Mouse (Mus musculus) megakaryocyte progenitor cell, adult 5-6 weeks (primary cell): ENCODE data around the gene Znhit2. TPM values are rescaled to one million over a fixed set of nuclear protein-coding genes. Genes with fewer than 3 reads are reported as not detected.

Experiments
- ATAC-seq: replicated peaks from 2 replicates; pipeline ENCODE4 v1.8.0; 2016; ENCODE audit warnings: mild to moderate bottlenecking, moderate TSS enrichment, inconsistent platforms; ENCODE audit not compliant: poor library complexity
- total RNA-seq, 2 experiments: library from RNA; stranded (forward) in 1 of 2; stranded (reverse) in 1 of 2; fragments of 157-497, 149-512 nt in 1 of 2; fragments of 200-1000 nt in 1 of 2; gene quantifications; 2 replicates each; pipeline versions ENCODE4 v1.2.3 to v1.2.4; 2015 to 2017

Gene Znhit2
- 12.7 and 14.2 TPM in 2 replicates for total RNA-seq (2015)
- total RNA-seq (2017): 12.5 and 14.5 TPM in 2 replicates

- peak; percentile 68 for ATAC-seq
These were observed at the start of gene Znhit2 for GRCm38 (mm10) chr19:6061021-6061533. TSS of gene Znhit2 (plus strand) at chr19:6061192.

DNA sequence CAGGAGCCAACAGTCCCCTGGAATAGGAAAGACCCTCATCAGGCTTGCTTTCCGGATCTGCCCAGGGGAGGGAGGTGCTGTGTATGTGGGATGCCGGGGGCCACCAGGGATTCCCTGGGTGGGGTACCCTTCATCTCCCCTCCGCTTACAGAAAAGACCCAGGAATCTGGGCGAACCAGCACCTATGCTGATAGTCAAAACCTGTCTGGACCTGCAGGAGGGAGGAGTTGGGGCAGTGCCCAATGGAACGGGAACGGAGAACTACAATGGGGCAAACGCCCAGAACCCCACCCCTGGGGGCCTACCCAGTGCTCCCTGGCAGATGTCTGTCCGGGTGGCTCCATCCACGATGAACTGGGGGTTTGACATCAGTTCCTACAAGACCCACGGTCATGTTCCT lies 47.3 kb upstream of the Znhit2 start:
- no peak for ATAC-seq

GRCm38 (mm10) chr19:6014991-6015510 lies 45.9 kb upstream of the Znhit2 start:
- peak; percentile 79 for ATAC-seq

- ATAC-seq: peak; percentile 66
These were observed 45.3 kb upstream of the Znhit2 start, which contains the start of gene Capn1 for GRCm38 (mm10) chr19:6015511-6016315. TSS of gene Capn1 (minus strand) at chr19:6015897.

- no peak for ATAC-seq
These were observed 44.5 kb upstream of the Znhit2 start for GRCm38 (mm10) chr19:6016532-6016931.

DNA sequence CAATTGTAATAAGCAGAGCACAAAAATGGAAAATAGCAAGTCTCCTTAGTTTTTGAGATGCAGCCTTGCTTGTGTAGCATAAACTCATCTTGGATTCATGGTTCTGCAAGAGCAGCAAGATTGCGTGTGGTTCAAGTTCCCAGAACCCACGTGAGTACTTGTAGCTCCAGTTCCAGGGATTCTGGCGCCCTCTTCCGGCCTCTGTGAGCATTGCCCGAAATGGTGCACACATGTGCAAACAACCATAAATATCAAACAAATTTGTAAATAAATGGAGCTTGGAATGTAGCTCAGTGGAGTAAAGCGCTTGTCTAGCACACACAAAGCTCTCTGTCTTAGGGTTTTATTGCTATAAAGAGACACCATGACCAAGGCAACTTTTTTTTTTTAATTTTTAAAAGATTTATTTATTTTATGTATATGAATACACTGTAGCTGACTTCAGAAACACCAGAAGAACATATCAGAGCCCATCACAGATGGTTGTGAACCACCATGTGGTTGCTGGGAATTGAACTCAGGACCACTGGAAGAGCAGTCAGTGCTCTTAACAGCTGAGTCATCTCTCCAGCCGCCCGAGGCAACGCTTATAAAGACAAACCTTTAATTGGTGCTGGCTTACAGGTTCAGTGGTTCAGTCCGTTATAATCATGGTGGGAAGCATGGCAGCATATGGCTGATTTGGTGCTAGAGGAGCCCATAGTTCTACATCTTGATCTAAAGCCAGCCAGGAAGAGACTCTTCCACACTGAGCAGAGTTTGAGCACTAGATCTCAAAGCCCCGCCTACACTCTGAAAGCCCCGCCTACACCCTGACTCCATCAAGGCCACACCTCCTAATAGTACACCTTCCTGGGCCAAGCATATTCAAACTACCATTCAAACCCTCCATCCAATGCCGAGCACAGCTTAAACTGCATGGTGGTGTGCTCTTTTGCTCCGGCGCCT lies 42.6 kb upstream of the Znhit2 start:
- ATAC-seq: peak; percentile 59

DNA sequence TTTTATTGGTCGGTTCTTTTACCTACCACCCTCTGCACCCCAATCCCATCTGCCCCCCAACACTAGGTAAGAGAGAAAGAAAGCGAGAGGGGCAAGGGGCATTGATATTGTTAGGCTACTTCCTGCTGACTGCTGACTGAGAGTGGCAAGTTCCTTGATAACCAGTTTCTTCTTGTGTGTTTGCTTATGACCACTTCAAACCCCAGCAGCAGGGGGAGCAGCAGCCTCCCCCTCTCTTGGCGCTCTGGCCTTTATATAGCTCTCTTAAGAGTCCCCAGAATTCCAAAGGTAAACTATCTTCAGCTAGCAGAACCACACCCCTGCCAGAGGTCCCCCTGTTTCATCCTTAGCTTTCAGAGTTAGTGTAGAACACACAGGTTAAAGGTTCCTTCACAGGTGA lies 40.7 kb upstream of the Znhit2 start:
- ATAC-seq: no peak

- ATAC-seq: no peak
These were observed 37.9 kb upstream of the Znhit2 start for GRCm38 (mm10) chr19:6023059-6023458.

- no peak for ATAC-seq
These were observed 37.1 kb upstream of the Znhit2 start for GRCm38 (mm10) chr19:6023930-6024329.

DNA sequence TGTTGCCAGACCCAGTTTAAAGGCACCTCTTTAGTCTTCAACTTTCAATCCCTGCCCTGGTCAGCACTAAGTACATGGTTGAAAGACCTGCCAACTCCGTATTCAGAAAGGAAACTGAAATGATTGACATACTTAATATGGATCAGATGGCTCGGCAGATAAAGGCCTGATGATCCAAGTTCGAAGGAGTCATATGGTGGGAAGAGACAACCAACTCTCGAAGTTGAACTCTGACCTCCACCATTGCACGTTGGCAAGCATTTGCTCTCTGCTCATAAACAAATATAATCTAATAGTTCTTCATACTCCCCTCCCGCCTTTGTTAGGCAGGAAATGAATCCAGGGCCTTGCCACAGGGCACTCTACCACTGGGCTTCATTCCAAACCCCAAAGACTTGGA lies 32.0 kb upstream of the Znhit2 start:
- no peak for ATAC-seq

- ATAC-seq: no peak
These were observed 31.6 kb upstream of the Znhit2 start for GRCm38 (mm10) chr19:6029426-6029825.

- ATAC-seq: peak; percentile 44; the same call in 1 of the 2 replicates
These were observed 30.3 kb upstream of the Znhit2 start for GRCm38 (mm10) chr19:6030520-6031280.

- peak; percentile 52; the same call in 1 of the 2 replicates for ATAC-seq
These were observed 24.9 kb upstream of the Znhit2 start for GRCm38 (mm10) chr19:6035966-6036585.

DNA sequence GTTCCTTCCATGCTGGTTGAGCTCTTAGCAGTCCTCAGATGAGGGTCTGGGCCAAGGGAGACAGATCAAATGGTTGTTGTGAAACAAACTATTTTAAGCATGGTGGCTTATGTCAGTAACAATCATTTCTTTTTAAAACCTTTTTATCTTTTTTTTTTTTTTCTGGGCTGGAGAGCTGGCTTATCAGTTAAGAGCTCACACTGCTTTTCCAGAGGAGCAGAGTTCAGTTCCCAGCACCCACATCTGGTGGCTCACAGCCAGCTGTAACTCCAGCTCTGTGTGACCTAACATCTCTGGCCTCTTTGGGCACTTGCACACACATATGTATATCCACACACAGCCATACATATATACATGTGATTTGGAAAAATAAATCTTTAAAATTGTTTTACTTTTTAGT lies 23.3 kb upstream of the Znhit2 start:
- ATAC-seq: no peak

DNA sequence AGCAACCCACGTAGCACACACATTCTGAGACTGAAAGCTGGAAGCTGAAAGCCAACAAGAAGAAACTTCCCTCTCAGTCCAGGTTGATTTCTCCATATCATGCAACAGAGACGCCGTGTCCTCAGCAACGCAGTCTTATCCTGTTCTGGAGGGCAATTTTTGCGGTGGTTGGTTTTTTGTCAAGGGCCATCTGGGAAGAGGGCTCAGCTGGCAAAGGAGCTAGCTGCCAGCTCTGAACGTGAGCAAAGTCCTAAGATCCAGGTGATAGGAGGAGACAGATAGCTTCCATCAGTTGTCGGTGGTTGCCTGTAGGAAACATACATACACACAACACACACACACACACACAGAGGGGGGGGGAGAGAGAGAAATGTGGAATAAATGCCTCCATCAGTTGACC lies 22.7 kb upstream of the Znhit2 start:
- ATAC-seq: no peak

DNA sequence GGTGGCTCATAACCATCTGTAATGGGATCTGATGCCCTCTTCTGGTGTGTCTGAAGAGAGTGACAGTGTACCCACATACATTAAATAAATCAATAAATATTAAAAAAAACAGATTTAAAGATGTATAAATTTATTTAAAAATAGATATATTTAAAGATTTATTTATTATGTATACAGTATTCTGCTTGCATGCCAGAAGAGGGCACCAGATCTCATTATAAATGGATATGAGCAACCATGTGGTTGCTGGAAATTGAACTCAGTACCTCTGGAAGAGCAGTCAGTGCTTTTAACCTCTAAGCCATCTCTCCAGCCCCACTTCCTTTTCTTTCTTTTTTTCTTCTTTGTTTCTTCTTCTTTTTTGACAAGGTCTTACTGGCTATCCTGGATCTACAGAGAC lies 21.0 kb upstream of the Znhit2 start:
- ATAC-seq: no peak

DNA sequence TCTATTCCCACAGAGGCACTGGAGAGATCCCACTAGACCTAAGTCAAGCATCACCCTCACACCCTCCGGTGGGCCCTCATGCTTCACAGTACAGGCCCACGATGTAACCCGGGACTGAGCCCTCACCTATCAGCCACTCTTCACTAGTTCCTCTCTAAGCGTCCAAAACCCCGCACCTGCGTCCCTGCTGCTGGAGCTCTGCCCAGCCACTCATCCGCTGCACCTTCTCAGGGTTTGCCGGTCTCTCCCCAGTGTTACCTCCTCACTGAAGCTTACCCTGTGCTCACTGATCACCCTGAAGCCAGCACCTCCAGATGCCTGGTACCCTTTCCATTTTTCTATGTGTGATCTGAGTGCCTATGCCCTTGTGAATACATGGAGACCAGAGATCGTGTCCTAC lies 18.7 kb upstream of the Znhit2 start:
- ATAC-seq: no peak

DNA sequence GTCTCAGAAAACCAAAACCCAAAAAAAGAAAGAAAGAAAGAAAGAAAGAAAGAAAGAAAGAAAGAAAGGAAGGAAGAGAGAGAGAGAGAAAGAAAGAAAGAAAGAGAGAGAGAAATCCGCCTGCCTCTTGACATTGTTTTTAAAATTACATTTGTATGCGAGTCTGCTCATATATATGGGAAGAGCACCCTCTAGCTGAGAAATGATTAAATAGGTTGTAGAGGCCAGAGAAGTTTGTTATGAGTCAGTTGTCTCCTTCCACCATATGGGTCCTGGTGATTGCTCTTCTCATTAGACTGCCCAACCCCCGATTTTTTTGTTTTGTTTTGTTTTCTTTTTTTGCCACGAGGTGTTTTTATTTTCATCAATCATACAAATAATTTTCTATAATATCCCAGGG lies 16.9 kb upstream of the Znhit2 start:
- ATAC-seq: peak; percentile 32; the same call in 1 of the 2 replicates

GRCm38 (mm10) chr19:6045366-6046293 lies 15.4 kb upstream of the Znhit2 start:
- ATAC-seq: peak; percentile 32
